Mouse (Mus musculus) limb, embryonic 11.5 days (tissue): ENCODE data around the gene Sptlc2. TPM values are rescaled to one million over a fixed set of nuclear protein-coding genes. Genes with fewer than 3 reads are reported as not detected.

Experiments used
- microRNA-seq: library from miRNA; unstranded; fragments of <30 nt; microRNA quantifications from one replicate; pipeline ENCODE4, GENCODE M21; 2016
- polyA plus RNA-seq: library from polyadenylated mRNA; unstranded; fragments of >200 nt; fragmentation: Nextera tagmentation; extraction: Ambion mirVana; gene quantifications from 2 replicates; pipeline ENCODE4 v1.2.1, GENCODE M21; 2014

Gene Sptlc2
- polyA plus RNA-seq, 1 experiment from 2014 or later, result 63.4 TPM

Small RNA genes lying within 50 kb of the gene (microRNA-seq; reads per million reads assigned to microRNA genes)
- gene Gm47293, result not detected
- 22.3 reads per million, percentile 30 among the genes with 10 or more reads in this experiment for gene Mir3068

Other genes with a start within 250 kb of the Sptlc2 start
- 36.6 and 38.0 TPM in 2 replicates for gene Gstz1, start 241.2 kb downstream of the Sptlc2 start, polyA plus RNA-seq
- gene Pomt2, start 240.4 kb downstream of the Sptlc2 start, polyA plus RNA-seq, result 15.4 and 16.7 TPM in 2 replicates
- gene Samd15, start 188.6 kb downstream of the Sptlc2 start, polyA plus RNA-seq, result 0.88 and 1.1 TPM in 2 replicates
- gene Tmed8, start 187.9 kb downstream of the Sptlc2 start, polyA plus RNA-seq, result 3.0 and 3.2 TPM in 2 replicates
- gene Noxred1, start 149.6 kb downstream of the Sptlc2 start, polyA plus RNA-seq, result 0.71 and 1.2 TPM in 2 replicates
- gene Vipas39, start 122.1 kb downstream of the Sptlc2 start, polyA plus RNA-seq, result 55.2 and 57.8 TPM in 2 replicates
- 266 and 267 TPM in 2 replicates for gene Ahsa1, start 121.9 kb downstream of the Sptlc2 start, polyA plus RNA-seq
- 1.1 and 1.6 TPM in 2 replicates for gene Ism2, start 88.7 kb downstream of the Sptlc2 start, polyA plus RNA-seq
- 318 and 345 TPM in 2 replicates for gene Slirp, start 55.5 kb upstream of the Sptlc2 start, polyA plus RNA-seq
- 64.3 and 70.1 TPM in 2 replicates for gene Alkbh1, start 55.7 kb upstream of the Sptlc2 start, polyA plus RNA-seq
- gene Snw1, start 83.9 kb upstream of the Sptlc2 start, polyA plus RNA-seq, result 169 and 183 TPM in 2 replicates
- not detected in 2 replicates for gene Gm5788, start 106.4 kb upstream of the Sptlc2 start, polyA plus RNA-seq
- not detected in 2 replicates for gene Gm8300, start 126.0 kb upstream of the Sptlc2 start, polyA plus RNA-seq
- not detected in 2 replicates for gene Oog1, start 214.3 kb upstream of the Sptlc2 start, polyA plus RNA-seq
- gene Gm4027, start 230.5 kb upstream of the Sptlc2 start, polyA plus RNA-seq, result not detected in 2 replicates